Mouse (Mus musculus): ENCODE data around the gene Kifc3. TPM values are rescaled to one million over a fixed set of nuclear protein-coding genes. Genes with fewer than 3 reads are reported as not detected.
"Not testable (repeated sequence)": the region's sequence is repeated elsewhere in the genome, so short reads cannot be mapped to it uniquely, and the experiment has no call there.

Kifc3 gene
- total RNA-seq, 2 experiments from 2014 or later: 0.51 to 0.96 TPM

- ATAC-seq (replicated peaks; ENCODE audit: low FRiP score, poor library complexity, severe bottlenecking): no peak
Measured at GRCm38 (mm10) chr8:95203326-95204038, 870 bp upstream of the Kifc3 start.

- no peak for ATAC-seq (replicated peaks; ENCODE audit: low FRiP score, poor library complexity, severe bottlenecking)
Measured at GRCm38 (mm10) chr8:95202056-95202570, 499 bp downstream of the Kifc3 start.

GRCm38 (mm10) chr8:95201491-95201890 lies 1.1 kb downstream of the Kifc3 start:
- ATAC-seq (replicated peaks; ENCODE audit: low FRiP score, poor library complexity, severe bottlenecking): no peak

GRCm38 (mm10) chr8:95200001-95200405 lies 2.6 kb downstream of the Kifc3 start:
- ATAC-seq (replicated peaks; ENCODE audit: low FRiP score, poor library complexity, severe bottlenecking): no peak

GRCm38 (mm10) chr8:95195728-95196127 lies 6.9 kb downstream of the Kifc3 start:
- no peak for ATAC-seq (replicated peaks; ENCODE audit: low FRiP score, poor library complexity, severe bottlenecking)

- ATAC-seq (replicated peaks; ENCODE audit: low FRiP score, poor library complexity, severe bottlenecking): no peak
Measured at GRCm38 (mm10) chr8:95191497-95192175, 11.0 kb downstream of the Kifc3 start.

GRCm38 (mm10) chr8:95187579-95187978 lies 15.0 kb downstream of the Kifc3 start:
- no peak for ATAC-seq (replicated peaks; ENCODE audit: low FRiP score, poor library complexity, severe bottlenecking)

- no peak for ATAC-seq (replicated peaks; ENCODE audit: low FRiP score, poor library complexity, severe bottlenecking)
Measured at GRCm38 (mm10) chr8:95185891-95186513, 16.6 kb downstream of the Kifc3 start.

GRCm38 (mm10) chr8:95185104-95185503 lies 17.5 kb downstream of the Kifc3 start:
- no peak for ATAC-seq (replicated peaks; ENCODE audit: low FRiP score, poor library complexity, severe bottlenecking)

- no peak for ATAC-seq (replicated peaks; ENCODE audit: low FRiP score, poor library complexity, severe bottlenecking)
Measured at GRCm38 (mm10) chr8:95184171-95184570, 18.4 kb downstream of the Kifc3 start.

GRCm38 (mm10) chr8:95181850-95182249 lies 20.8 kb downstream of the Kifc3 start:
- no peak for ATAC-seq (replicated peaks; ENCODE audit: low FRiP score, poor library complexity, severe bottlenecking)

- no peak for ATAC-seq (replicated peaks; ENCODE audit: low FRiP score, poor library complexity, severe bottlenecking)
Measured at GRCm38 (mm10) chr8:95178191-95178590, 24.4 kb downstream of the Kifc3 start.

- no peak for ATAC-seq (replicated peaks; ENCODE audit: low FRiP score, poor library complexity, severe bottlenecking)
Measured at GRCm38 (mm10) chr8:95176985-95177384, 25.6 kb downstream of the Kifc3 start.

GRCm38 (mm10) chr8:95175808-95176207 lies 26.8 kb downstream of the Kifc3 start:
- ATAC-seq (replicated peaks; ENCODE audit: low FRiP score, poor library complexity, severe bottlenecking): no peak

GRCm38 (mm10) chr8:95175306-95175705 lies 27.3 kb downstream of the Kifc3 start:
- no peak for ATAC-seq (replicated peaks; ENCODE audit: low FRiP score, poor library complexity, severe bottlenecking)

GRCm38 (mm10) chr8:95172433-95172832 lies 30.2 kb downstream of the Kifc3 start:
- no peak for ATAC-seq (replicated peaks; ENCODE audit: low FRiP score, poor library complexity, severe bottlenecking)

- ATAC-seq (replicated peaks; ENCODE audit: low FRiP score, poor library complexity, severe bottlenecking): no peak
Measured at GRCm38 (mm10) chr8:95167726-95168125, 34.9 kb downstream of the Kifc3 start.

GRCm38 (mm10) chr8:95166400-95166799 lies 36.2 kb downstream of the Kifc3 start:
- no peak for ATAC-seq (replicated peaks; ENCODE audit: low FRiP score, poor library complexity, severe bottlenecking)

- ATAC-seq (replicated peaks; ENCODE audit: low FRiP score, poor library complexity, severe bottlenecking): no peak
Measured at GRCm38 (mm10) chr8:95165923-95166322, 36.7 kb downstream of the Kifc3 start.

- no peak for ATAC-seq (replicated peaks; ENCODE audit: low FRiP score, poor library complexity, severe bottlenecking)
Measured at GRCm38 (mm10) chr8:95164469-95164868, 38.1 kb downstream of the Kifc3 start.

- not testable (repeated sequence) for ATAC-seq (replicated peaks; ENCODE audit: low FRiP score, poor library complexity, severe bottlenecking)
Measured at GRCm38 (mm10) chr8:95163969-95164368, 38.6 kb downstream of the Kifc3 start.
